Mouse (Mus musculus) forebrain, embryonic 16.5 days (tissue): ENCODE data around the gene Gm10300. TPM values are rescaled to one million over a fixed set of nuclear protein-coding genes. Genes with fewer than 3 reads are reported as not detected.

Source experiments
- ATAC-seq: fragments of 200-750 bp; cut with Nextera tagmentation; 2 replicates; pipeline ENCODE4 v1.8.0; 2017; ENCODE audit warnings: mild to moderate bottlenecking, moderate library complexity
- H3K27ac ChIP-seq: fragments of 300-500 bp; sonication (generic); 2 replicates; pipeline ENCODE4 v1.5.1; 2014; ENCODE audit warnings: low read length, control low read depth
- H3K27me3 ChIP-seq: fragments of 300-500 bp; sonication (generic); replicated peaks from 2 replicates; pipeline ENCODE4 v1.6.1; 2014; ENCODE audit warnings: low read length; ENCODE audit not compliant: control insufficient read depth, insufficient read depth
- H3K36me3 ChIP-seq: fragments of 300-500 bp; sonication (generic); 2 replicates; pipeline ENCODE4 v1.6.1; 2014; ENCODE audit not compliant: control insufficient read depth, insufficient read depth
- H3K4me1 ChIP-seq: fragments of 300-500 bp; sonication (generic); replicated peaks from 2 replicates; pipeline ENCODE4 v1.6.1; 2014; ENCODE audit warnings: low read length; ENCODE audit not compliant: control insufficient read depth, insufficient read depth
- H3K4me2 ChIP-seq: fragments of 300-500 bp; sonication (generic); 2 replicates; pipeline ENCODE4 v1.6.1; 2014; ENCODE audit warnings: mild to moderate bottlenecking, low read length, control low read depth
- H3K4me3 ChIP-seq: fragments of 300-500 bp; sonication (generic); replicated peaks from 2 replicates; pipeline ENCODE4 v1.5.1; 2014; ENCODE audit warnings: mild to moderate bottlenecking, low read length, control low read depth
- H3K9ac ChIP-seq: fragments of 300-500 bp; sonication (generic); replicated peaks from 2 replicates; pipeline ENCODE4 v1.6.1; 2014; ENCODE audit warnings: low read depth, low read length, control low read depth
- H3K9me3 ChIP-seq: fragments of 300-500 bp; sonication (generic); 2 replicates; pipeline ENCODE4 v1.6.1; 2016; ENCODE audit warnings: low read length; ENCODE audit not compliant: control insufficient read depth
- WGBS: fragments of 180-500 bp; shearing (Covaris S2); extraction: QIAGEN DNeasy Blood & Tissue Kit; methylation state at CpG from one replicate; pipeline ENCODE4 v1.1.7; 2014; 5-methylcytosine and 5-hydroxymethylcytosine counted together
- polyA plus RNA-seq: library from polyadenylated mRNA; unstranded; fragments of >200 nt; fragmentation: Nextera tagmentation; extraction: Ambion mirVana; gene quantifications from 2 replicates; pipeline ENCODE4 v1.2.1, GENCODE M21; 2015

The Gm10300 gene
- polyA plus RNA-seq, 1 experiment from 2014 or later, result not detected

GRCm38 (mm10) chr4:132093928-132094327 lies 19.4 kb downstream of the Gm10300 start:
- Histone ChIP-seq H3K4me2 (no peak overlapping the region), H3K9ac (no peak overlapping the region), H3K9me3 (no peaks in the 10 kb centered on the region), H3K27me3 (no peaks in the 10 kb centered on the region), H3K36me3 (no peaks in the 10 kb centered on the region), H3K4me3 (no peak overlapping the region), H3K4me1 (no peaks in the 10 kb centered on the region), H3K27ac (no peak overlapping the region)
- 90% methylated on average over 5 of the region's 5 CpGs for WGBS
- no peak for ATAC-seq

GRCm38 (mm10) chr4:132095043-132095442 lies 20.5 kb downstream of the Gm10300 start:
- Histone ChIP-seq H3K36me3 (no peaks in the 10 kb centered on the region), H3K27ac (no peak overlapping the region), H3K4me1 (no peaks in the 10 kb centered on the region), H3K4me2 (no peak overlapping the region), H3K27me3 (no peaks in the 10 kb centered on the region), H3K9ac (no peak overlapping the region), H3K9me3 (no peaks in the 10 kb centered on the region), H3K4me3 (no peak overlapping the region)
- no peak for ATAC-seq
- WGBS, result 75% methylated on average over 7 of the region's 7 CpGs

GRCm38 (mm10) chr4:132099548-132099947 lies 25.1 kb downstream of the Gm10300 start:
- Histone ChIP-seq H3K4me2 (no peak overlapping the region), H3K4me3 (no peak overlapping the region), H3K27ac (no peak overlapping the region), H3K36me3 (no peaks in the 10 kb centered on the region), H3K9me3 (no peaks in the 10 kb centered on the region), H3K27me3 (no peaks in the 10 kb centered on the region), H3K9ac (no peak overlapping the region), H3K4me1 (no peaks in the 10 kb centered on the region)
- WGBS, result 65% methylated on average over 5 of the region's 5 CpGs
- no peak for ATAC-seq

- Histone ChIP-seq H3K36me3 (no peaks in the 10 kb centered on the region), H3K4me1 (no peaks in the 10 kb centered on the region), H3K27ac (no peak overlapping the region), H3K9ac (no peak overlapping the region), H3K4me2 (no peak overlapping the region), H3K4me3 (no peak overlapping the region), H3K9me3 (no peaks in the 10 kb centered on the region), H3K27me3 (no peaks in the 10 kb centered on the region)
- WGBS, result 27% methylated on average over 3 of the region's 3 CpGs
- ATAC-seq, result no peak
These were observed 26.7 kb downstream of the Gm10300 start for GRCm38 (mm10) chr4:132101152-132101551.

GRCm38 (mm10) chr4:132108221-132108620 lies 33.7 kb downstream of the Gm10300 start:
- Histone ChIP-seq H3K4me1 (0 out of 2 replicates have a peak, but pooled peaks cover 2% of the 10 kb centered on the region), H3K36me3 (no peaks in the 10 kb centered on the region), H3K4me3 (no peak overlapping the region), H3K4me2 (no peak overlapping the region), H3K27me3 (no peaks in the 10 kb centered on the region), H3K27ac (no peak overlapping the region), H3K9ac (no peak overlapping the region), H3K9me3 (no peaks in the 10 kb centered on the region)
- WGBS, result 95% methylated on average over 7 of the region's 7 CpGs
- no peak for ATAC-seq

- ATAC-seq, result no peak
- H3K9ac ChIP-seq, result no peak overlapping the region
- no peaks in the 10 kb centered on the region for H3K36me3 ChIP-seq
- H3K27me3 ChIP-seq, result no peaks in the 10 kb centered on the region
- H3K4me1 ChIP-seq, result 0 out of 2 replicates have a peak, but pooled peaks cover 2% of the 10 kb centered on the region
- 13% methylated on average over 4 of the region's 4 CpGs for WGBS
- no peaks in the 10 kb centered on the region for H3K9me3 ChIP-seq
- no peak overlapping the region for H3K27ac ChIP-seq
- no peak overlapping the region for H3K4me3 ChIP-seq
- H3K4me2 ChIP-seq, result no peak overlapping the region
These were observed 36.7 kb downstream of the Gm10300 start for GRCm38 (mm10) chr4:132111227-132111626.

GRCm38 (mm10) chr4:132113411-132114095 lies 39.1 kb downstream of the Gm10300 start:
- Histone ChIP-seq H3K27ac (no peak overlapping the region), H3K36me3 (no peaks in the 10 kb centered on the region), H3K9ac (peak overlapping the region; percentile 49), H3K4me3 (peak overlapping the region; percentile 37), H3K9me3 (no peaks in the 10 kb centered on the region), H3K4me1 (0 out of 2 replicates have a peak, but pooled peaks cover 2% of the 10 kb centered on the region), H3K4me2 (peak overlapping the region; percentile 49), H3K27me3 (no peaks in the 10 kb centered on the region)
- 41% methylated on average over 53 of the region's 53 CpGs for WGBS
- no peak for ATAC-seq

GRCm38 (mm10) chr4:132116315-132116714 lies 41.8 kb downstream of the Gm10300 start:
- H3K9me3 ChIP-seq, result no peaks in the 10 kb centered on the region
- no peak overlapping the region for H3K9ac ChIP-seq
- H3K27me3 ChIP-seq, result no peaks in the 10 kb centered on the region
- no peak overlapping the region for H3K4me3 ChIP-seq
- no peak overlapping the region for H3K4me2 ChIP-seq
- no peak overlapping the region for H3K27ac ChIP-seq
- no peaks in the 10 kb centered on the region for H3K36me3 ChIP-seq
- 0 out of 2 replicates have a peak, but pooled peaks cover 2% of the 10 kb centered on the region for H3K4me1 ChIP-seq
- ATAC-seq, result no peak
- WGBS, result 85% methylated on average over 4 of the region's 4 CpGs

GRCm38 (mm10) chr4:132119566-132119965 lies 45.1 kb downstream of the Gm10300 start:
- H3K27ac ChIP-seq, result no peak overlapping the region
- H3K9ac ChIP-seq, result no peak overlapping the region
- H3K9me3 ChIP-seq, result no peaks in the 10 kb centered on the region; the same call in 1 of the 2 replicates
- no peaks in the 10 kb centered on the region for H3K27me3 ChIP-seq
- no peak overlapping the region for H3K4me2 ChIP-seq
- no peak overlapping the region for H3K4me3 ChIP-seq
- ATAC-seq, result no peak
- H3K4me1 ChIP-seq, result no peaks in the 10 kb centered on the region
- 66% methylated on average over 9 of the region's 9 CpGs for WGBS
- H3K36me3 ChIP-seq, result no peaks in the 10 kb centered on the region
